Mouse (Mus musculus) myocyte (in vitro differentiated cells): ENCODE results near the gene Zfp652. TPM values are rescaled to one million over a fixed set of nuclear protein-coding genes. Genes with fewer than 3 reads are reported as not detected.

ENCODE experiments used
- H3K27me3 ChIP-seq: one replicate; pipeline ENCODE4 v1.6.1; 2011; ENCODE audit not compliant: control insufficient read depth, insufficient read depth, insufficient read length
- H3K36me3 ChIP-seq: one replicate; pipeline ENCODE4 v1.6.1; 2011; ENCODE audit not compliant: control insufficient read depth, insufficient read depth
- H3K4me2 ChIP-seq: one replicate; pipeline ENCODE4 v1.6.1; 2011; ENCODE audit warnings: low read depth, control low read depth
- H3K4me3 ChIP-seq: one replicate; pipeline ENCODE4 v1.5.1; 2011; ENCODE audit warnings: mild to moderate bottlenecking, control low read depth, moderate library complexity
- H3K79me2 ChIP-seq: one replicate; pipeline ENCODE4 v1.6.1; 2011; ENCODE audit not compliant: control insufficient read depth, insufficient read depth
- H3ac ChIP-seq: one replicate; pipeline ENCODE4 v1.6.1; 2011; ENCODE audit not compliant: control insufficient read depth, insufficient read length
- CEBPB ChIP-seq: IDR thresholded peaks from 2 replicates; pipeline ENCODE4 v1.6.1; 2011; ENCODE audit warnings: mild to moderate bottlenecking, moderate library complexity; ENCODE audit not compliant: poor library complexity, insufficient read depth, severe bottlenecking
- E2F4 ChIP-seq: IDR thresholded peaks from one replicate; pipeline ENCODE4 v1.6.1; 2011; ENCODE audit warnings: mild to moderate bottlenecking, control low read depth, moderate library complexity; ENCODE audit not compliant: insufficient read depth
- MAX ChIP-seq: IDR thresholded peaks from one replicate; pipeline ENCODE4 v1.6.1; 2011; ENCODE audit warnings: low read depth, mild to moderate bottlenecking, control low read depth
- MYOD1 ChIP-seq, 3 experiments: IDR thresholded peaks; one replicate each; pipeline ENCODE4 v1.6.1; 2011; ENCODE audit warnings: control low read depth in 2 of 3, low read depth in 2 of 3, mild to moderate bottlenecking in 2 of 3, moderate library complexity in 1 of 3; ENCODE audit not compliant: insufficient read length in 2 of 3, control insufficient read depth in 1 of 3
- MYOG ChIP-seq, 3 experiments: IDR thresholded peaks; one replicate each; pipeline ENCODE4 v1.6.1; 2011; ENCODE audit warnings: control low read depth in 2 of 3, low read depth in 2 of 3, mild to moderate bottlenecking in 2 of 3; ENCODE audit not compliant: insufficient read length in 2 of 3, control insufficient read depth in 1 of 3, insufficient read depth in 1 of 3
- POLR2A ChIP-seq: IDR thresholded peaks from one replicate; pipeline ENCODE4 v1.6.1; 2011; ENCODE audit warnings: low read depth, mild to moderate bottlenecking, control low read depth, moderate library complexity; ENCODE audit not compliant: insufficient read length
- POLR2AphosphoS2 ChIP-seq: IDR thresholded peaks from one replicate; pipeline ENCODE4 v1.6.1; 2011; ENCODE audit warnings: low read depth, control low read depth; ENCODE audit not compliant: insufficient read length
- REST ChIP-seq: IDR thresholded peaks from one replicate; pipeline ENCODE4 v1.6.1; 2011; ENCODE audit warnings: mild to moderate bottlenecking, control low read depth, moderate library complexity; ENCODE audit not compliant: insufficient read depth, insufficient read length
- SRF ChIP-seq: IDR thresholded peaks from one replicate; pipeline ENCODE4 v1.6.1; 2011; ENCODE audit warnings: low read depth; ENCODE audit not compliant: control insufficient read depth, insufficient read length
- TCF12 ChIP-seq: IDR thresholded peaks from one replicate; pipeline ENCODE4 v1.6.1; 2011; ENCODE audit warnings: mild to moderate bottlenecking, control low read depth; ENCODE audit not compliant: poor library complexity, insufficient read depth, severe bottlenecking
- TCF3 ChIP-seq: IDR thresholded peaks from one replicate; pipeline ENCODE4 v1.6.1; 2011; ENCODE audit warnings: low read depth, control low read depth; ENCODE audit not compliant: insufficient read length
- USF1 ChIP-seq: IDR thresholded peaks from one replicate; pipeline ENCODE4 v1.6.1; 2011; ENCODE audit warnings: low read depth, mild to moderate bottlenecking, control low read depth, moderate library complexity
- polyA plus RNA-seq: library from polyadenylated mRNA; unstranded; fragments of >200 nt; fragmentation: generic; extraction: Trizol; gene quantifications from one replicate; pipeline ENCODE4 v1.2.1, GENCODE M21; 2012; ENCODE audit warnings: missing spikeins

Zfp652 gene
- polyA plus RNA-seq, 1 experiment = 6.4 TPM

DNA sequence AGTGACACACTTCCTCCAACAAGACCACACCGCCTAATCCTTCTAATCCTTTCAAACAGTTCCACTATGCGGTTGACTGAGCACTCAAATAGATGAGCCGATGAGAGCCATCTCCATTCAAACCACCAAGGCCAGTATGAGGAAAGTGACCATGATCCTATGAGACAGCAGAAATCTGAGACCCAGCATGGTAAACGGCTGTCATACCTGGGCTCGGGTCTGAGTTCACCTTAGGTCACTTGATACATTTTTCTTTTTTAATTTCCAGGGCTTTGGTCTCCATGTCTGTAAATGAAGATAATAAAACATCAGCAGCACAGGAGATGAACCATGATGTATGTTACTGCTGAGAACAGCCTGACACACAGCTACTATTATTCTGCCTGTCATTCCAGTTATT lies 95.4 kb downstream of the Zfp652 start:
- no peak overlapping the region for H3K4me3 ChIP-seq
- H3K79me2 ChIP-seq = no peaks in the 10 kb centered on the region
- TF ChIP-seq POLR2A = no peak
- TF ChIP-seq USF1 = no peak
- TF ChIP-seq REST = no peak
- TF ChIP-seq TCF3 = no peak
- no peak for TF ChIP-seq MYOD1 (IDR thresholded peaks at IDR 0.05; ENCODE audit: control insufficient read depth in 1 of 3, insufficient read length in 2 of 3, low read depth in 2 of 3)
- TF ChIP-seq TCF12 = no peak
- no peak for TF ChIP-seq MYOG (IDR thresholded peaks at IDR 0.05; ENCODE audit: control insufficient read depth in 1 of 3, insufficient read depth in 1 of 3, insufficient read length in 2 of 3, low read depth in 2 of 3)
- TF ChIP-seq MAX = no peak
- TF ChIP-seq CEBPB = no peak
- no peak overlapping the region for H3K4me2 ChIP-seq
- H3ac ChIP-seq = no peak overlapping the region
- H3K36me3 ChIP-seq = no peaks in the 10 kb centered on the region
- H3K27me3 ChIP-seq = no peaks in the 10 kb centered on the region

DNA sequence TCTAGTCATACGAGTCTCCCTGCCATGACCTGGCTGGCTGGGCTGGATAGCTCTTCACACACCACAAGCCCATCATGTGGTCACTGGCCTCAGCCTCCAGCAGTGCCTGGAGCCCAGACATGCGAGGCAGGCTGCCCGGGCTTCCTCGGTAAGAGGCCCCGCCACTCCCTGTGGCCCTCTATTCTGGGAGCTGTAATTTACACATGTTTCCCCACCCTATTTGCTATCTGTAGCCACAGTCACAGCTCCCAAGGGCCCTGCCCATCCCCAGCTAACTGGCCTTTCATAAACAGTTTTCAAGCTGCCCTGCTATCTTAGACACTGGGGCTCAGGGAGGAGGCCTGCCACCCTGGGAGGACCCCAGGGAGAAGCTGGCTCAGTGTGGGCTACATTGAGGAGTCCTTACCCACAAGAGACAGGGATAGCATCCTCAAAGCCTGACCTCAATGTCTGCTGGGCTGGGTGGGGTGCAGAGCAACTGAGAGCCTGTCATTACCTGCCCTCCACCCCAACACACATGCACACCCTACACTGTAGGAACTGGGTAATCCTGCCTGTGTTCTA lies 96.1 kb downstream of the Zfp652 start:
- peak overlapping the region; percentile 35 for H3K4me2 ChIP-seq
- H3K27me3 ChIP-seq = no peaks in the 10 kb centered on the region
- no peaks in the 10 kb centered on the region for H3K36me3 ChIP-seq
- no peaks in the 10 kb centered on the region for H3K79me2 ChIP-seq
- H3ac ChIP-seq = no peak overlapping the region
- H3K4me3 ChIP-seq = no peak overlapping the region
- TF ChIP-seq MYOG (IDR thresholded peaks at IDR 0.05; ENCODE audit: control insufficient read depth in 1 of 3, insufficient read depth in 1 of 3, insufficient read length in 2 of 3, low read depth in 2 of 3) = peak; percentile 18 to 75 (median 58)
- TF ChIP-seq SRF = no peak
- TF ChIP-seq MYOD1 (IDR thresholded peaks at IDR 0.05; ENCODE audit: control insufficient read depth in 1 of 3, insufficient read length in 2 of 3, low read depth in 2 of 3) = peak in 1 of 3 experiments; percentile 57

DNA sequence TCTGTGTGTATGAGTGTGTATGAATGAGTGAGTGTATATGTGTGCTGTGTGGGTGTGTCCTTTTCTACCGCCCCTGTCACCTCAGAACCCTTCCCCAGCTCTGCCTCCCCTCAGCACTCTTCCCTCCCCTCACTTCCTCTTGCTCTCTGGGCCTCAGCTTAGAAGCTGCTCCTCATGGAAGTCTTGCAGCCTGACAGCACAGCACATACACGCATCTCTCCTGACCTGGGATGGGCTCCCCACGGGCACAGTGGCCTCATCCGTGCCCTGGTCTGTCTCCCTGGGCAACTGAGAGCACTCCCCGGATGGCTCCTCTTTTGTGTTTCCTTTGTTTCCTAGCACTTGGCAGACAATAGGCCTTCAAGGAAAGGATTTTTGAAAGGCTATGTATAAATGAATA lies 97.1 kb downstream of the Zfp652 start:
- no peak for TF ChIP-seq REST
- no peak for TF ChIP-seq POLR2AphosphoS2
- no peak for TF ChIP-seq MYOG (IDR thresholded peaks at IDR 0.05; ENCODE audit: control insufficient read depth in 1 of 3, insufficient read depth in 1 of 3, insufficient read length in 2 of 3, low read depth in 2 of 3)
- TF ChIP-seq MAX = no peak
- TF ChIP-seq TCF3 = no peak
- TF ChIP-seq SRF = no peak
- no peak for TF ChIP-seq MYOD1 (IDR thresholded peaks at IDR 0.05; ENCODE audit: control insufficient read depth in 1 of 3, insufficient read length in 2 of 3, low read depth in 2 of 3)
- TF ChIP-seq CEBPB = no peak
- no peak for TF ChIP-seq USF1
- no peak for TF ChIP-seq E2F4
- no peak for TF ChIP-seq TCF12
- no peak for TF ChIP-seq POLR2A
- Histone ChIP-seq H3ac (no peak overlapping the region), H3K4me3 (no peak overlapping the region), H3K27me3 (no peaks in the 10 kb centered on the region), H3K4me2 (no peak overlapping the region), H3K36me3 (no peaks in the 10 kb centered on the region), H3K79me2 (no peaks in the 10 kb centered on the region)

DNA sequence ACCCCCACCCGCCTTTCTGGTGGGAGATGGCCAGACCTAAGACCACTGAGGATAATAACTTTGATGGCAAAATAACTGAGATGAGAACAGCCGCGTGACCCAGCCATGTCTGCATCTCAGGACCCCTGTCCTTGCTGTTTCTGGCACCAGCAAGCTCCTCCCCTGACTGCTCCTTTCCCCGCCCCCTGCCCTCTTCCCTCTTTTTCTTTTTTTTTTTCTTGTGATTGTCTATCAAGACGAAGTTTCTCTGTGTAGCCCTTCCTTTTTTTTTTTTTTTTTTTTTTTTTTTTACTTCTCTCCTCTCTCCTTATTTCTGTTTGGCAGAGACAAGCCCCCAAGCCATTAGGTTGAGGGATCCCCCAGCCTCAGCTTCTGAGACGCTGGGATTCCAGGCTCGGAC lies 98.4 kb downstream of the Zfp652 start:
- Histone ChIP-seq H3ac (no peak overlapping the region), H3K36me3 (no peaks in the 10 kb centered on the region), H3K4me3 (no peak overlapping the region), H3K4me2 (no peak overlapping the region), H3K79me2 (no peaks in the 10 kb centered on the region), H3K27me3 (no peaks in the 10 kb centered on the region)
- TF ChIP-seq TCF12 = no peak

DNA sequence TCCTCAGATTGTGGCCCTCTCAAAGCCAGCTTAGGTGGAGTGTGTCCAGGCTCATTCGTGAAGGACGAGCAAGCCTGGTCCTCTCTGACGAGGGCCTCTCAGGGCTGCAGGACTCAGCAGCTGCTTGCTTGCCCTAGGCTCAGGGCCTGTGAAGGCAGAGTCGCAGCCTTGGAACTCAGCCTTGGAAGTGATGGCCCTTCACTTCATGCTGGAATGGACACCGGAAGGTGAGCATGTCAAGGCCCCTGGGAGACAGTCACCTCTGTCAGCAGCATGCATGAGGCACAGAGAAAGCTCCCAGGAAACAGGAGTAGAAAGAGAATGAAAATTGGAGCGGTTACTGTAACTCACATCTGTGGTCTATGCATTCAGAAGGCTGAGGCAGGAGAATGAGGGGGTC lies 99.3 kb downstream of the Zfp652 start:
- TF ChIP-seq TCF3 = no peak
- TF ChIP-seq CEBPB = no peak
- TF ChIP-seq POLR2AphosphoS2 = no peak
- TF ChIP-seq USF1 = no peak
- no peak for TF ChIP-seq TCF12
- no peak for TF ChIP-seq SRF
- TF ChIP-seq POLR2A = no peak
- TF ChIP-seq REST = no peak
- no peak for TF ChIP-seq MYOD1 (IDR thresholded peaks at IDR 0.05; ENCODE audit: control insufficient read depth in 1 of 3, insufficient read length in 2 of 3, low read depth in 2 of 3)
- no peak for TF ChIP-seq MYOG (IDR thresholded peaks at IDR 0.05; ENCODE audit: control insufficient read depth in 1 of 3, insufficient read depth in 1 of 3, insufficient read length in 2 of 3, low read depth in 2 of 3)
- no peak for TF ChIP-seq E2F4
- no peak for TF ChIP-seq MAX
- H3K4me2 ChIP-seq = no peak overlapping the region
- H3K79me2 ChIP-seq = no peaks in the 10 kb centered on the region
- H3ac ChIP-seq = no peak overlapping the region
- no peaks in the 10 kb centered on the region for H3K27me3 ChIP-seq
- H3K4me3 ChIP-seq = no peak overlapping the region
- no peaks in the 10 kb centered on the region for H3K36me3 ChIP-seq
